In the genomic region with DNA sequence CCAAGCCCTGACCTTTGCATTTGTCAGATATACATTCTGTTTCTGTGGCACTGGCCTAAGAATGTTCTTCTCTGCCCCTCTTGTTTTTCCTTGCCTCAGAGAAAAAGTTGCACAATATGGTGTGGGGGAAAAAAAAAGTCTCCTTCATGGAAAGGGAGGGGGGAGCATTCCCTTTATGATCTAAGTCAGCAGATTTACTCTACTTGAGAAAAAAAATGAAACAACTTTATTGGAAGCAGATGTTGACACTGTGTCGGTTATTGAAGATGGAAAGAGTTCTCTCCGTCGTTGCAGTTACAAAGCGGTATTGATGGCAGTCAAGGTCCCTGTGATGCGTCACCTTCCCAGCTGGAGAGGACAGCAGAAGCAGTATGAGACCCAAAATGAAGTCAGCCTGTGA, we compare ENCODE assay signal across 26 mouse cellular contexts. TPM values are rescaled to one million over a fixed set of nuclear protein-coding genes. Genes with fewer than 3 reads are reported as not detected.
DNase-seq lines count a peak whose midpoint lies in the region; ATAC-seq and TF ChIP-seq lines count a peak whose summit lies in the region.
"Had no signal": no experiment of that assay in that cellular context is flagged by ENCODE, and none has a peak within 500 bp of the region (broad histone marks: within the 10 kb centered on the region; RNA-seq: fewer than 3 reads in every experiment).

No protein-coding gene starts in this region.

- DNase-seq in lung, postnatal 10 days, result no peak
- peak; percentile 22 for DNase-seq in adipocyte (ENCODE audit: low spot score)
- DNase-seq in cerebellum, postnatal 10 days, result no peak
- no peak for DNase-seq in layer of hippocampus, adult 2 months (ENCODE audit: low spot score in 2 of 2)
- DNase-seq: adrenal gland, postnatal 14 days; B cell, adult 2 months; cerebellum, adult 9-10 months; kidney, adult 18-20 months; kidney, postnatal 4 days; layer of hippocampus, adult 9-11 months; thymus, adult 2 months; thymus, postnatal 4 days had no signal

- H3K36me3 ChIP-seq in lung, embryonic 15.5 days, result no peaks in the 10 kb centered on the region
- H3K36me3 ChIP-seq in embryonic facial prominence, embryonic 12.5 days, result no peaks in the 10 kb centered on the region
- H3K36me3 ChIP-seq in limb, embryonic 13.5 days, result no peaks in the 10 kb centered on the region
- H3K36me3 ChIP-seq: forebrain, embryonic 12.5 days; midbrain, embryonic 12.5 days had no signal

- H3K4me1 ChIP-seq in lung, embryonic 15.5 days, result no peaks in the 10 kb centered on the region
- H3K4me1 ChIP-seq in embryonic facial prominence, embryonic 12.5 days, result no peaks in the 10 kb centered on the region
- peaks cover 15% of the 10 kb centered on the region for H3K4me1 ChIP-seq in limb, embryonic 13.5 days
- H3K4me1 ChIP-seq: forebrain, embryonic 12.5 days; midbrain, embryonic 12.5 days had no signal

- no peak overlapping the region for H3K4me2 ChIP-seq in lung, embryonic 15.5 days
- H3K4me2 ChIP-seq in embryonic facial prominence, embryonic 12.5 days (replicated peaks), result no peak overlapping the region
- H3K4me2 ChIP-seq in limb, embryonic 13.5 days (replicated peaks), result no peak overlapping the region; the same call in 1 of the 2 replicates
- H3K4me2 ChIP-seq: forebrain, embryonic 12.5 days; midbrain, embryonic 12.5 days had no signal

- no peak overlapping the region for H3K27ac ChIP-seq in lung, embryonic 15.5 days
- no peak overlapping the region for H3K27ac ChIP-seq in embryonic facial prominence, embryonic 12.5 days
- H3K27ac ChIP-seq in limb, embryonic 13.5 days, result no peak overlapping the region
- H3K27ac ChIP-seq in layer of hippocampus, adult 2 months, result no peak overlapping the region
- H3K27ac ChIP-seq: forebrain, embryonic 12.5 days; left cerebral cortex, adult 2 months; midbrain, embryonic 12.5 days; stomach, postnatal 0 days had no signal

- no peak overlapping the region for H3K9ac ChIP-seq in lung, embryonic 15.5 days
- no peak overlapping the region for H3K9ac ChIP-seq in embryonic facial prominence, embryonic 12.5 days
- H3K9ac ChIP-seq in limb, embryonic 13.5 days, result no peak overlapping the region
- H3K9ac ChIP-seq: forebrain, embryonic 12.5 days; midbrain, embryonic 12.5 days had no signal

- no peaks in the 10 kb centered on the region for H3K9me3 ChIP-seq in lung, embryonic 15.5 days
- H3K9me3 ChIP-seq in embryonic facial prominence, embryonic 12.5 days, result no peaks in the 10 kb centered on the region
- no peaks in the 10 kb centered on the region for H3K9me3 ChIP-seq in limb, embryonic 13.5 days
- H3K9me3 ChIP-seq: forebrain, embryonic 12.5 days; midbrain, embryonic 12.5 days had no signal

- ATAC-seq in lung, embryonic 15.5 days (ENCODE audit: borderline replicate concordance, extremely low read depth, low FRiP score, low TSS enrichment), result peak; percentile 39; the same call in 1 of the 2 replicates
- 0 out of 2 replicates have a peak, but pooled peaks have one; percentile 10 for ATAC-seq in embryonic facial prominence, embryonic 12.5 days (ENCODE audit: insufficient number of reproducible peaks, insufficient read depth, low FRiP score, low TSS enrichment)
- peak; percentile 57; the same call in 1 of the 2 replicates for ATAC-seq in limb, embryonic 13.5 days (ENCODE audit: low FRiP score, low read depth)
- no peak for ATAC-seq in frontal cortex, adult (ENCODE audit: low TSS enrichment)
- ATAC-seq: activated CD4-positive, CD25-positive, alpha-beta regulatory T cell, adult 4 months had no signal

- no peaks in the 10 kb centered on the region for H3K27me3 ChIP-seq in lung, embryonic 15.5 days
- no peaks in the 10 kb centered on the region for H3K27me3 ChIP-seq in embryonic facial prominence, embryonic 12.5 days
- H3K27me3 ChIP-seq in limb, embryonic 13.5 days, result no peaks in the 10 kb centered on the region
- H3K27me3 ChIP-seq: forebrain, embryonic 12.5 days; midbrain, embryonic 12.5 days had no signal

- H3K4me3 ChIP-seq in lung, embryonic 15.5 days, result no peak overlapping the region
- no peak overlapping the region for H3K4me3 ChIP-seq in embryonic facial prominence, embryonic 12.5 days
- H3K4me3 ChIP-seq in limb, embryonic 13.5 days, result no peak overlapping the region
- no peak overlapping the region for H3K4me3 ChIP-seq in layer of hippocampus, adult 2 months
- H3K4me3 ChIP-seq: erythroblast, embryonic 14.5 days; forebrain, embryonic 12.5 days; left cerebral cortex, adult 2 months; midbrain, embryonic 12.5 days had no signal

- TF ChIP-seq CTCF in layer of hippocampus, adult 2 months (conservative IDR thresholded peaks at IDR 0.05), result no peak

- 49% methylated on average over 5 of the region's 5 CpGs for WGBS in lung, embryonic 15.5 days
- 17% methylated on average over 5 of the region's 5 CpGs for WGBS in embryonic facial prominence, embryonic 12.5 days
- 22% methylated on average over 5 of the region's 5 CpGs for WGBS in limb, embryonic 13.5 days

RNA-seq across cellular contexts. Expression of a gene that starts 49.4 kb away (rescaled TPM):
- polyA plus RNA-seq in lung, embryonic 15.5 days (2015; fragmentation: Nextera tagmentation; extraction: Ambion mirVana), result 2.6 and 2.7 TPM in 2 replicates
- polyA plus RNA-seq in embryonic facial prominence, embryonic 12.5 days (2016; fragmentation: Nextera tagmentation; extraction: Ambion mirVana), result 20.3 and 20.8 TPM in 2 replicates
- 16.3 and 17.7 TPM in 2 replicates for polyA plus RNA-seq in limb, embryonic 13.5 days (2015; fragmentation: Nextera tagmentation; extraction: Ambion mirVana)
- 1 to 10 TPM; 1.7 to 2.3 TPM for total RNA-seq in layer of hippocampus, adult 2 months (2021)
- total RNA-seq: hematopoietic stem cell, adult 5-6 weeks; MEL; monocyte, adult 5-6 weeks; neutrophil, adult 5-6 weeks had no signal
- polyA plus RNA-seq: activated CD4-positive, CD25-positive, alpha-beta regulatory T cell, adult 4 months; erythroblast, embryonic 14.5 days had no signal
